Comparison of ENCODE assay signal across 25 mouse cellular contexts in the genomic region with DNA sequence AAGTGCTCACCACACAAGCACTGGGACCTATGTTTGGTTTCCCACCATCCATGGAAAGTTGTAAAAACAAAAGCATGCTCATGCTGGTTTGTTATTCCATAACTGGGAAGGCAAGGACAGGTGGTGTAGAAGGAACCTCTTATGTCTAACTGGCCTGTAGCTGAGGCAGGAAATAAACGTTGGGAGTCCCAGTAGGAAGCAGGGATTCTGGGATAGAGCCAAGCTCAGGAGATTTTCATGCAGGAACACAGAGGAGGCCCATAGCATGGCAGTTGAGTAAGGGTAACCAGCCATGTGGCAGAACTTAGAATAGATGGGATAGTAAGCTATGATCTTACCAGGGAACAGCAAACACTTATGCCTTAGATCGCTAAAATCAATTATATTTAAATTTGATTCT.
"Had no signal": no experiment of that assay in that cellular context is flagged by ENCODE, and none has a peak within 500 bp of the region (broad histone marks: within the 10 kb centered on the region; RNA-seq: fewer than 3 reads in every experiment).

No protein-coding gene starts in this region.

- DNase-seq: gastrocnemius, adult 2 months; gastrocnemius, postnatal 10 days; gastrocnemius, postnatal 25 days; heart, adult 18-20 months; heart, postnatal 10 days; heart, postnatal 36 days; kidney, adult 11 months; kidney, adult 9 months; kidney, postnatal 10 days; kidney, postnatal 25 days; kidney, postnatal 4 days; liver; liver, embryonic 13.5 days had no signal

- H3K4me1 ChIP-seq: heart, embryonic 12.5 days; hindbrain, embryonic 13.5 days; hindbrain, embryonic 15.5 days; limb, embryonic 10.5 days; limb, embryonic 12.5 days; liver, embryonic 13.5 days; liver, embryonic 15.5 days had no signal

- H3K27ac ChIP-seq: gastrocnemius, adult 2 months; heart, embryonic 10.5 days; hindbrain, embryonic 13.5 days; hindbrain, embryonic 15.5 days; hindbrain, postnatal 0 days; layer of hippocampus, adult 2 months; left cerebral cortex, adult 2 months; limb, embryonic 10.5 days; limb, embryonic 12.5 days; liver, embryonic 13.5 days; liver, embryonic 15.5 days had no signal

- H3K36me3 ChIP-seq: heart, embryonic 10.5 days; heart, embryonic 12.5 days; hindbrain, embryonic 15.5 days; limb, embryonic 10.5 days; limb, embryonic 12.5 days; liver, embryonic 15.5 days had no signal

- H3K4me3 ChIP-seq: gastrocnemius, adult 2 months; heart, embryonic 10.5 days; heart, embryonic 12.5 days; hindbrain, embryonic 13.5 days; hindbrain, embryonic 15.5 days; layer of hippocampus, adult 2 months; left cerebral cortex, adult 2 months; limb, embryonic 10.5 days; limb, embryonic 12.5 days; liver, embryonic 13.5 days; liver, embryonic 15.5 days had no signal

- H3K9ac ChIP-seq: heart, embryonic 12.5 days; hindbrain, embryonic 13.5 days; hindbrain, embryonic 15.5 days; limb, embryonic 12.5 days; liver, embryonic 13.5 days; liver, embryonic 15.5 days had no signal

- H3K9me3 ChIP-seq: heart, embryonic 10.5 days; hindbrain, embryonic 13.5 days; hindbrain, embryonic 15.5 days; limb, embryonic 10.5 days; limb, embryonic 12.5 days; liver, embryonic 13.5 days; liver, embryonic 15.5 days had no signal

- H3K4me2 ChIP-seq: heart, embryonic 12.5 days; hindbrain, embryonic 13.5 days; hindbrain, embryonic 15.5 days; limb, embryonic 12.5 days; liver, embryonic 11.5 days; liver, embryonic 13.5 days; liver, embryonic 15.5 days had no signal

- ATAC-seq: hindbrain, postnatal 0 days; intestine, embryonic 16.5 days had no signal

- H3K27me3 ChIP-seq: heart, embryonic 12.5 days; hindbrain, embryonic 13.5 days; hindbrain, embryonic 15.5 days; limb, embryonic 12.5 days; liver, embryonic 13.5 days; liver, embryonic 15.5 days had no signal
